Mouse (Mus musculus) frontal cortex, postnatal 10 days (tissue): ENCODE measurements around the gene Stim1.
"Not testable (repeated sequence)": the region's sequence is repeated elsewhere in the genome, so short reads cannot be mapped to it uniquely, and the experiment has no call there.

Source experiments
- DNase-seq, 2 experiments: peaks; one replicate each; pipeline ENCODE4 v3.0.0; 2022; ENCODE audit warnings: low spot score in 2 of 2, mixed read lengths in 1 of 2

Gene Stim1

DNA sequence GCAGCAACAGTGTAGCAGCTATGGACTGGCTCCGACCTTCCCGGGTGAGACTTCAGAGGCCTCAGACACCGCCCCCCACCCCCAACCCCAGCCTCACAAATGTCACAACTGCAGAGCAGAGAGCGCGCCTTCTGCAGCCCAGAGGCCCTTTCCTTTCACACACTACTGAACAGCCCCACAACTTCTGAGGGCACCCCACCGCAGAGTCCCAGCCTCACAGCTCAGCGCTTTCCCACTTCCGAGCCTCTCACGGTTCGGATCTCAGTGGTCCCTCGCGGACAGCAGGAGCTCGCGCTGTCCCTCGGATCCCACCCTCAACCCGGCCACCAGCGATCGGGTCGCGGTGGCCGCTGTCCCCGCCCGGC lies 18.1 kb upstream of the Stim1 start:
- no peak for DNase-seq

DNA sequence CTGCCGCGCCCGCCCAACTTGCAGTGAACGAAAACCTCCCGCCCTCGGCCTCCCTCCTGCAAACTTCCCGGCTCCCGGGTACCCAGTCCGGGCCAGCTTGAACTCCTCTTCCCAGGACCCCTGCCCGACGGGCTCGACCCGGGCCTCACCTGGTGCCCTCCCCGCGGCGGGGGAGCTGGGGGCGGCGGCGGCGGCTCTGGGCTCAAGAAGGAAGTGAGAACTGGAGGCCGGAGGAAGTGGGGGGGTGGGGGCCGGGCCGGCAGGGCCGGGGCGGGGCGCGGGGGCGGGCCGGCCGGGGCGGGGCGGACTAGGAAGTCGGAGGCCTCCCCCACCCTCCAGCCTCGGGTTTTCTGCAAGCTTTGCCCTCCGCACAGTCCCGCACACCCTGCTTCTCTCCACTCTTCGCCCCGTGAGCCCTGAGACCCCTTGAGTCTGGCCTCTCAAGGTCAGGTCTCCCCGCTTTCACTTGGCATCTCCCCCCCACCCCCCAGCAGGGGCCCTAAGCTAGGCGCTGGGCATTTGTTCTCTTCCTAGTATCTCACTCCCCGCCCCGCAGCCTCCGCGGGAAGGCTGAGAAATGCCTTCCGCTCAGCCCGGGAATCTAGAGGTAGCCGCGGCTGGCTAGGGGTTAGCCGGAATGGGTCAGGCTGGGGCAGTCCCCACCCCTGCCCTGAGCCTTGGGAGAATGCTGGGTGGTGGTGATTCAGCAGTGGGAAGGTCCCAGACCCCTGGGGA lies 17.5 kb upstream of the Stim1 start:
- DNase-seq = peak; percentile 47 to 57

DNA sequence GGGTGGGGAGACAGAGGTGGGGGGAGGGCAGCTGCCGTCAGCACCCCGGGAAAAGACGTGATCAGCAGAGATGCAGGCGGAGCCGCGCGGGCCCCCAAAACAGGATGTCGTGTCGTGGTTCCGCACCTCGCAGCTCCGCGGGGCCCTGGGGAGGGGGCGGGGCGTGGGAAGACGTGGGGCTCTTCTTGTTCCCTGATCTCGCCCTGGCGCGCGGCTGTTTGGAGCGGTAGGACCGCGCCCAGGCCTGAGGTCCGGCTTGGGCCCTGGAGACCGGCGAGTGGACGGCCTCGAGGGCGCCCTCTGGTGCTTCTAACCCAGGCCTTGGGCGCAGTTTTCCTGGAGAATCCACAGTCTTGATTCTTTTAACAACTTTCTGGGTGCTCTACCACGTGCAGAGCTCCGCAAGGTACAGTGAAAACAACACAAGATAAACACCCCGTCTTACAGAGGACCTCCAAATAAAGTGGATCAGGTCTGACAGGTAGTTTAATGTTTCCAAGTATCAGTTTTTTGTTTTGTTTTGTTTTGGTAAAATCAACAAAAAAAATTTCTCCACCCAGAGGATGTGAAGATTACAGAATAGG lies 16.9 kb upstream of the Stim1 start:
- peak; percentile 83 to 85 for DNase-seq

GRCm38 (mm10) chr7:102253631-102254030 lies 14.0 kb upstream of the Stim1 start:
- no peak for DNase-seq

DNA sequence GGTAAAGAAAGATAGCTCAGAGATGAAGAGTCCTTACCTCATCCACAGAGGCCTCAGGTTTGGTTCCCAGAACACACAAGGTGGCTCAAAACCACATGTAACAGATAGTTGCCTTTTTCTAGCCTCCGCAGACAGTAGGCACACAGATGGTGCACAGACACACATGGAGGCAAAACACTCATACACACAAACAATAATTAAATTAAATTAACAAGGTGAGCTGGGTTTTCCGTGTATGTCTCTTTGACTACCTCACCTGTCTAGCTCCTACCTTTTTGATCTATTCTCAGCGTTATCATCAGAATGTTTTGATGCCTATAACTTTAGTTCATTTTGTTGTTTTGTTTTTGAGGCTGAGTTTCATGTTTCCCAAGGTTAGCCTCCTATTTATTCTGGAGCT lies 11.7 kb upstream of the Stim1 start, which contains the start of gene Rhog:
Gene Rhog (minus strand): TSS at position 101 of the 400 bp plus-strand sequence.
- no peak for DNase-seq

DNA sequence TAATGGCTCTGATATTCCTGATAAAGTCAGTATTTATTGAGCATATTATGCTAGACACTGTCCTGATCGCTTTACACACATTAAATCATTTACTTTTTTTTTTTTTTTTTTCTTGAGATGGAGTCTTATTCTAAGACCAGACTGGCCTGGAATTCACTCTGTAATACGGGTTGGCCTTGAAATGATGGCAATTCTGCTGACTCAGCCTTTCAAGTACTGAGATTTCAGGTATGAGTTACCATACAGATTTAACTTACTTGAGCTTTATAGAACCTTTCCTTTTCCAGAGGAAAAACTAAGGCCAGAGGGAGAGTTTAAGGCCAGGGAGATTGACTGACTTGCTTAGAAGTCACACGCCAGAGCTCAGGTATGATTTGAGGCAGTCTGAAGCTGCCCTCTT lies 11.0 kb upstream of the Stim1 start:
- DNase-seq = no peak

DNA sequence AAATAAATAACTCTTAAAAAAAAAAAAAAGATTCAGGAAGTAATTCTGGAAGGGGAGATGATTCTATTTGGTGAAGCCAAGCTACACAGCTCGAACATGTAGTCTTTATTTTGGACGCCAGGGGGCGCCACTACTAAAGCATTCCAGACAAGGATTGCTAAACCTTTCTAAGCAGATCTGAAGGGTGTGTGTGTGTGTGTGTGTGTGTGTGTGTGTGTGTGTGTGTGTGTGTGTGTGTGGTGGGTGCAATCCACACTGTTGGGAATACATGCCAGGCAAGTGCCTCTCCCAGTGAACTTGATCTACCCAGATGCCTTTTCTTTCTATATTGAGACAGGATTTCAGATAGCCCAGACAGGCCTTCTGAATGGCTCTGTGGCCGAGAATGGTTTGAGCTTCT lies 9.4 kb upstream of the Stim1 start:
- DNase-seq = peak in 1 of 2 experiments; percentile 63

- no peak for DNase-seq
Observed at GRCm38 (mm10) chr7:102258753-102259152, 8.9 kb upstream of the Stim1 start.

GRCm38 (mm10) chr7:102259716-102260479 lies 7.7 kb upstream of the Stim1 start:
- DNase-seq = no peak

DNA sequence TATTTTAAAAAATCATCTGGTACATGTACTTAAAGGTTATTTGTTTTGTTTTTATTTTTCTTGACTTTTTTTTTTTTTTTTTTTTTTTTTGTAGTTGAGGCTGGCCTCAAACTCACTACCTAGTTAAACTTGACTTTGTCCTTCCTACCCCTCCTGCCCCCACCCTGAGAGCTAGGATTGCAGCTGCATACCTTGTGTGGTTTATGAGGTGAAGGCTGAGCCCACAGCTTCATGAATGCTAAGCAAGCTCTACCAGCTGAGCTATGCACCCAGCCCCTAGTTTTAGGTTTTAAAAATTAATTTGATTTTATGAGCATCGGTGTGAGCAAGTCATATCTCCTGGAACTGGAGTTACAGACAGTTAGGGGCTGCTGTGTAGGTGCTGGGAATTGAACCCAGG lies 7.1 kb upstream of the Stim1 start:
- DNase-seq = no peak

DNA sequence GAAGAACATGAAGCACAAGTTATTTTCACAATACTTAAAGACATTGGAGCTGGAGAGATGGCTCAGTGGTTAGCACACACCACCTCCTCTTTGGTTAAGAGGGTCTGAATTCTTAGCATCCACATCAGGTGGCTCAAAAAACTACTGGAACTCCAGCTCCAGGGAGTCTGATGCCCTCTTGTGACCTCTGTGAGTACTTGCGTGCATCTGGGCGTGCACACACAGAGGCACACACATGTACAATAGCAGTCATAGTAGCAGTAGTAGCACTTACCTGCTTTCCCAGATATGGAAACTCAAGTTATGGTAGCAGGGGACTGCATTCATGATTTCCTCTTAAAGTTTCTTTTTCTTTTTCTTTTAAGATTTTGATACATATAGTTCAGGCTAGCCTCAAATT lies 4.6 kb upstream of the Stim1 start:
- no peak for DNase-seq

DNA sequence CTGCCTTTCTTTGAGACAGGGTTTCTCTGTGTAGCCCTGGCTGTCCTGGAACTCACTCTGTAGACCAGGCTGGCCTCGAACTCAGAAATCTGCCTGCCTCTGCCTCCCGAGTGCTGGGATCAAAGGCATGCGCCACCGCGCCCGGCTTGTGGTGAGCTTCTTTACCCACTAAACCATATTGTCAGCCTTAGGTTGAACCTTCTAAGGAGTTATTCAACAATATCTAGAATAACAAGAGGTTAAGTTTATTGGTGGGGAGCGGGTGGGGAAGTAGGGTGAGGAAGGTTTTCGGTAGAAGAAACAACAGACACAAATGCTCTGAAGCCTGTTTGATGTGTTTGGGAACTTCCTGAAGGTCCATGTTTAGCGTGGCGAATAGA lies 1.6 kb upstream of the Stim1 start:
- DNase-seq = not testable (repeated sequence)

DNA sequence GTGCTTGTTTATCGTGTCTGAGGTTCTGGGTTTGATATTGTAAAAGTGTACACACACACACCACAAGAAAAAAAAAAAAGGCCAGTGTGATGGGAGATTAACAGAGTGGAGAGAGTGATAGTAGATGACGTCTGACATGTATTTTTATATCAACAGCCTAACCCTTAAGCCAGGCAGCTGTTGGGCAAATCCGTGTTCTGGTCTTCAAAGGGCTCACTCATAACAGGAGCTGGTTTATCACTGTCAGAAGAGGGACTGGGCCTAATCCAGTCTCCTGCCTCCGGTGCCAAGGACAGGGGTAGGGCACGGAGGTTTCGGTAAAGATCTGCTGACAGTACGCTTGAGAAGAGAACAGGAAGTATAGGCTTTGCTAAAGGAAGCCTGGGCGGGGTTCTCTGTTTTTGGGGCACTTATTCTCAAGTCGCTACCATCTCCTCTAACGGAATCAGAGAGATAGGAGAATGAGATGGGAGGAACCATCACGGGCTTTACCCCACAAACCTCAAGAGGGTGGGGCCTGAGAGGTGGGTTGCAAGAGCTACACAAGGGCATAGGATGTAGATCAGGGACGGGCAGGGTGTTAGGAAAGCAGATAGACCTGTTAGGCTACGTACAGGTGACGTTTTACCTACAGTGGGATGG lies 1.1 kb upstream of the Stim1 start:
- DNase-seq = no peak

DNA sequence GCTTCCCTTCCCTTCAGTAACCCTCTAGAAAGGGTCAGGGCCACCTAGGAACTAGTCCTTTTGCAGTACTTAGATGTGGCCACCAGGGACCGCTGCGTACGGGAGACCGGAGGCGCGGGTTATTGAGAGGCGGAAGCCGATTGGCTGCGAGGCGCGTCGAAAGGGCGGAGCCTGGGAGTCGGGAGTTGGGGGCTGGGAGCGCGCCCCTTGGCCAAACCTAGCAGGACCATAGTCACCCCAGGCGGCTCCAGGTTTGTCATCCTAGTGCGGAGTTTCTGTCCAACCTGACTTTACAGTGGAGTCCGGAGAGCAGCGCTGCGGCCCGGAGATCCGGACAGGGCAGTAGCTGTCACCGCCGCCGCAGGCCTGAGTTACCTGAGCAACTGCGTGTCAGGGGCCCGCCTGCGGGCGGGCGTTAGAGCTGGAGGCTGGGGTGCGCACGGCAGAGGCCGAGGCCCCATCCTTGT lies 460 bp upstream of the Stim1 start:
- DNase-seq = peak; percentile 84 to 94

DNA sequence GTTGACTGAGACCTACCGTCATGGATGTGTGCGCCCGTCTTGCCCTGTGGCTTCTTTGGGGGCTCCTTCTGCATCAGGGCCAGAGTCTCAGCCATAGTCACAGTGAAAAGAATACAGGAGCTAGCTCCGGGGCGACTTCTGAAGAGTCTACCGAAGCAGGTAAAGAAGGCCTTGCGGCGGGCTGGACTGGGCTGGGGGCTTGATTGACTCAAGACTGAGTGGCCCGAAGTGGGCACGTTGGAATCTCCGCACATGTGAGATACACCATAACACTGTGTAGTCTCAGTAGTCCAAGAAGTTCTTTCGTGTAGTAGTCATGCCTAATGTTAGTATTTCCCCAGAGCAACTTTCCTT lies 766 bp downstream of the Stim1 start:
- no peak for DNase-seq

DNA sequence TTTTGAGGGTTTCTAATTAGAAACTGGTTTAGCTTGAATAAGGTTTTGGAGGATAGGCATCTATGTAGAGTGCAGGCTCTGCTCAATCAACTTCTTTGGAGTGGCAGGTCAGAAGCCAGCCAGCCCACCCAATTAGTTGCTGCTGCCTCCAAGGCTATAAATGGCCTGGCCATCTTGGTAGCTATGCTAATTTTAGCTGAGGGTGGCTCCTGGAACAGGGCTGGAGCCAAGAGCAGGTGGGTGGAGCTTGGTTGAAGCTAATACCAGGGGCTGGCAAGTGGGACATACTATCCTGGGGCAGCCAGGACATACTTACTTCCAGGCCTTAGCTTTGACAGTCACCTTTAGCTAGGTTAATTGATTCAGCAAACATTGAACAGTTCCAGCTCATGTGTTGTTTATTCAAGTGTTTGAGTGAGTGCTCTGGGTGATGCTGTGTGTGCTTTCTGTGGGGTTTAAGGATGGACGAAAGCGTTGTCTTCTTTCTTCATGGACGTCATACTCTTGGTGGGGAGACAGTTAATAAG lies 4.9 kb downstream of the Stim1 start:
- DNase-seq = no peak

- DNase-seq = no peak
Observed at GRCm38 (mm10) chr7:102281403-102281802, 13.8 kb downstream of the Stim1 start.

DNA sequence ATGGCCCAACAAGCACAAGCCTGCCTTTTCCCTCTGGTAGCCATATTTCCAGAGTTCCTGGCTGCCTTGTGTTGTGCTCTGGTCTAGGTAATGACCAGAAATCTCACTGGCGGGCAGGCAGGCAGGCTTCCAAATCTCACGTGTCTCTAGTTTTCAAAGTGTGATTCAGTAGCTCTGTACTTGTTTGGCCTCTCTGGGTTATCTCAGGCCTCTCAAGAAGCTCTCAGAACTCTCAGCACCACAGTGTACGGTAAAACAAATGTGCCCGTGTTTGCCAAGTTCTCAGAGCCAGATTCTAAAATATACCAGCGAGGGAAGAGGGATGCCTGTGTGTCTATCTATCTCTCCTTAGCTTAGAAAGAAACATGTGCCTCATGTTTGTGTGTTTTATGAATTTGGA lies 14.7 kb downstream of the Stim1 start:
- DNase-seq = no peak

GRCm38 (mm10) chr7:102289466-102289865 lies 21.9 kb downstream of the Stim1 start:
- DNase-seq = no peak

- no peak for DNase-seq
Observed at GRCm38 (mm10) chr7:102292228-102292627, 24.6 kb downstream of the Stim1 start.

DNA sequence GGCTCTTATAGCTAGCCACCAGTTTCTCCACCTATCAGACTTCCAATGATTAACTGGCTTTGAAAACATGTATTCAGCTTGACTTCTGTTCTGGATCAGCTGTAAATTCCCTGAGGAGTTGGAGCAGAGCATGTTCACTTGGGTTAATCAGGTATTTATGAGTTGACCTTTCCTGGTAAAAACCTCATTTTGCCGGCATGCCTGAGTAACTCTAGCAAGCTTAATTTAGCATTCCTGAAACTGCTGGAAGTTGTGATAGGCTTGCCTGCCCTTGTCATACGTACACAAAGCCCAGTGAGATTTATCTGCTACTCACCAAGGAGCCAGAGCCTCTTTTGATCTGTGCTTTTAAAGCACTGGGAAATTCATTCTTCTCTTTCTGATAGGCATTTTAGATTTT lies 25.6 kb downstream of the Stim1 start:
- DNase-seq = no peak

- DNase-seq = no peak
Observed at GRCm38 (mm10) chr7:102300761-102301160, 33.2 kb downstream of the Stim1 start.
